Mouse (Mus musculus) G1E (cell line): Measurements from ENCODE around the gene Esf1.

ENCODE experiments used
- CTCF ChIP-seq: IDR thresholded peaks from 2 replicates; pipeline ENCODE4 v1.5.1; 2012; ENCODE audit warnings: low read depth, low read length, inconsistent platforms, mixed read lengths
- GATA1 ChIP-seq: IDR thresholded peaks from 2 replicates; pipeline ENCODE4 v1.6.1; 2012; ENCODE audit warnings: borderline replicate concordance, low read length, inconsistent platforms, mixed read lengths
- TAL1 ChIP-seq: conservative IDR thresholded peaks from 2 replicates; pipeline ENCODE4 v1.6.1; 2012; ENCODE audit warnings: low read depth, low read length, inconsistent platforms, mixed read lengths

DNA sequence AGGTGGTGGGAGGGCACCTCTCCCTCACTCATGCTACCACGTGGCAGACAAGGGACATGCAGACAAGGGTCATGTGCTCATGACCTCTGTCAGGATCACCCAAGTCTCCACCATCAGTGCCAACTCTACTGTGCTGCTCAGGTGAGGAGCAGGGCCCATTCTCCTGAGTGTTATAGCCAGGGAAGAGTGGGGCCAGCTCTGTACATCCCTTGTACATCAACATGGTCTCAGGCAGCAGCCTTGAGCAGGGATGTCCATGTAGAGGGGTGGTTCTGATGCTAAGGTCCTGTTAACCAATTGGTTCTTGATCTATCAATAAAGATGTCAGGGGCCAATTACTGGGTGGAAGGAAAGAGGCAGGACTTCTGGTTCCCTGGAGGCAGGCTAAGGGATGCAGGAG, 61.4 kb downstream of the Esf1 start:
- no peak for TF ChIP-seq CTCF
- TF ChIP-seq GATA1 = no peak
- no peak for TF ChIP-seq TAL1
